Mouse (Mus musculus) liver, embryonic 16.5 days (tissue): ENCODE measurements around the gene Dnajb12. TPM values are rescaled to one million over a fixed set of nuclear protein-coding genes. Genes with fewer than 3 reads are reported as not detected.
A peak's percentile ranks its signal among the peaks of the same experiment; 100 is the strongest.
"Not testable (repeated sequence)": the region's sequence is repeated elsewhere in the genome, so short reads cannot be mapped to it uniquely, and the experiment has no call there.

ENCODE experiments used
- ATAC-seq: fragments of 200-750 bp; cut with Nextera tagmentation; 2 replicates; pipeline ENCODE4 v1.8.0; 2017; ENCODE audit warnings: low read depth, mild to moderate bottlenecking, moderate number of reproducible peaks, moderate library complexity
- H3K27ac ChIP-seq: fragments of 300-500 bp; sonication (generic); 2 replicates; pipeline ENCODE4 v1.5.1; 2014; ENCODE audit warnings: mild to moderate bottlenecking, low read length
- H3K27me3 ChIP-seq: fragments of 300-500 bp; sonication (generic); 2 replicates; pipeline ENCODE4 v1.6.1; 2014; ENCODE audit warnings: low read depth, low read length, mixed read lengths; ENCODE audit not compliant: control insufficient read depth, insufficient read depth
- H3K36me3 ChIP-seq: fragments of 300-500 bp; sonication (generic); 2 replicates; pipeline ENCODE4 v1.6.1; 2014; ENCODE audit warnings: mild to moderate bottlenecking; ENCODE audit not compliant: control insufficient read depth, insufficient read depth
- H3K4me1 ChIP-seq: fragments of 300-500 bp; sonication (generic); 2 replicates; pipeline ENCODE4 v1.6.1; 2014; ENCODE audit warnings: low read depth, low read length, mixed read lengths; ENCODE audit not compliant: control insufficient read depth
- H3K4me2 ChIP-seq: fragments of 300-500 bp; sonication (generic); 2 replicates; pipeline ENCODE4 v1.6.1; 2014; ENCODE audit warnings: low read depth, low read length, mixed read lengths
- H3K4me3 ChIP-seq: fragments of 300-500 bp; sonication (generic); 2 replicates; pipeline ENCODE4 v1.5.1; 2014; ENCODE audit warnings: low read depth, mild to moderate bottlenecking, low read length
- H3K9ac ChIP-seq: fragments of 300-500 bp; sonication (generic); 2 replicates; pipeline ENCODE4 v1.6.1; 2014; ENCODE audit warnings: low read depth, low read length
- H3K9me3 ChIP-seq: fragments of 300-500 bp; sonication (generic); replicated peaks from 2 replicates; pipeline ENCODE4 v1.6.1; 2016; ENCODE audit warnings: low read length; ENCODE audit not compliant: control insufficient read depth
- WGBS: fragments of 180-500 bp; shearing (Covaris S2); extraction: QIAGEN DNeasy Blood & Tissue Kit; methylation state at CpG from one replicate; pipeline ENCODE4 v1.1.7; 2014; ENCODE audit not compliant: insufficient replicate concordance; 5-methylcytosine and 5-hydroxymethylcytosine counted together
- polyA plus RNA-seq: library from polyadenylated mRNA; unstranded; fragments of >200 nt; fragmentation: Nextera tagmentation; extraction: Ambion mirVana; gene quantifications from 2 replicates; pipeline ENCODE4 v1.2.1, GENCODE M21; 2015

Dnajb12 gene
- polyA plus RNA-seq, 1 experiment from 2014 or later: 15.5 TPM

DNA sequence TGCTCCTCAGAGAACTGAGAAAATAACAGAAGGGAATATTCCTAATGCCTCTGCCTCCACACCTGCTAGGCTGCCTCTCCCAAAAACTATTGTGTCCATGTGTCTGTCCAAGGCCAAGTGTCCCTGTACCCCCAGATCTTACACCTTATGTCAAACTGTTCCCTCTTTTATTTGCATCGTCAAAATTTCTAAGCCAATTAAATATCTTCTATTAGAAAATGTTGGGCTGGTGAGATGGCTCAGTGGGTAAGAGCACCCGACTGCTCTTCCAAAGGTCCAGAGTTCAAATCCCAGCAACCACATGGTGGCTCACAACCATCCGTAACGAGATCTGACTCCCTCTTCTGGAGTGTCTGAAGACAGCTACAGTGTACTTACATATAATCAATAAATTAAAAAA, 2.7 kb upstream of the Dnajb12 start:
- not testable (repeated sequence) for ATAC-seq, H3K4me3 ChIP-seq, H3K36me3 ChIP-seq, H3K27me3 ChIP-seq, H3K9me3 ChIP-seq
- Histone ChIP-seq H3K9ac (peak overlapping the region; percentile 51), H3K27ac (peak overlapping the region; percentile 99), H3K4me2 (0 out of 2 replicates have a peak overlapping the region, but pooled peaks have one; percentile 76), H3K4me1 (peaks cover 69% of the 10 kb centered on the region)
- WGBS: 91% methylated on average over 3 of the region's 4 CpGs

DNA sequence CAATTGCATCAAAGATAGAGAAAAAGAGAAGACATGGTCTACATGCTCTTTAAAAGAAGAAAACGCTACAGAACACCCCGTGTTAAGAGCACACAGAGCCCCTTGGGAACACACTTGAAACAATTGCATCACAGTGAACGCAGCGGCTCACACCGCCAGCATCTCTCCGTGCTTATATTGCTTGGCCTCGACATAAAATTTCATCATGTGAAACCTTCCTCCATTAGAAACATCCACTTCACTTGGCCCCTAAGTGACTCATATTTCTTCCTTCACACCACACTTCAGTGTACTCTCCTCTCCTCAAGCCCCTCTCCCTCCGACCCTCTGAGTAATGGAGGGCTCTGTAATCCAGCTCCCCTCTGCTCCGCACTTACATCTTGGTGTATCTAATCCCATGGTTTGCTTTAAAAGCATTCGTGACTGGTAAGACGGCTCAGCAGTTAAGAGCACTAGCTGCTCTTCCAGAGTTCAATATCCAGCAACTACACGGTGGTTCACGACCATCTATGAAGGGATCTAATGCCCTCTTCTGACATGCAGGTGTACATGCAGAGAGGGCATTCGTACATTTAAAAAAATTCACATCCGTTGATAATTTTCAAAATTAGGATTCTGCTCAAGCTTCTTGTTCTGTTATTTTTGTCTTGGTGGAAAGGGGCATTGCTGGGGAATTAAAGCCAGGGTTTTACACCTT, 1.8 kb upstream of the Dnajb12 start:
- Histone ChIP-seq H3K27ac (peak overlapping the region; percentile 100), H3K9ac (peak overlapping the region; percentile 1; the same call in 1 of the 2 replicates), H3K4me2 (peak overlapping the region; percentile 58; the same call in 1 of the 2 replicates), H3K9me3 (no peaks in the 10 kb centered on the region), H3K4me1 (peaks cover 74% of the 10 kb centered on the region), H3K27me3 (no peaks in the 10 kb centered on the region), H3K4me3 (no peak overlapping the region), H3K36me3 (no peaks in the 10 kb centered on the region)
- 72% methylated on average over 15 of the region's 15 CpGs for WGBS
- ATAC-seq: no peak

DNA sequence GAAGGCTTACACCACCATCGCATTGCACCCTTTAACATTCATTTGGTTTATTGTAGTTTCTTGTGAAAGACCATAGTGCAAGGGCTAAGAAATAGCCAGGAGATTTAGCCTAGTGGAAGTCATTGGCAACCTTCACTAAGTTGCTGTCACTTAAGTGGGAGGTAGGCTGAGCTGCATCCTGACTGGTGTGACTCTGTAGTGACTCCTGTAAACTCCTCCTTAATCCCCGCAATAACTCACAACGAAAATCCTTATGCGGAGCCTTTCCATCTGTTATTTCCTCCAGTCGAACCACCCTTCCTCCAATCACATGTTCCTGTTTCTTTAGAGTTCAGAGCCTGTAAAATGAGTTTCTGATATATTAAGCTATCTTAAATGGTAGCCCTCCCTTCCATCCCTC, 533 bp upstream of the Dnajb12 start:
- Histone ChIP-seq H3K36me3 (no peaks in the 10 kb centered on the region), H3K4me2 (peak overlapping the region; percentile 58), H3K4me3 (peak overlapping the region; percentile 96), H3K9ac (peak overlapping the region; percentile 99), H3K4me1 (peaks cover 66% of the 10 kb centered on the region), H3K27ac (peak overlapping the region; percentile 100), H3K9me3 (no peaks in the 10 kb centered on the region), H3K27me3 (no peaks in the 10 kb centered on the region)
- ATAC-seq: no peak
- WGBS: 15% methylated on average over 5 of the region's 5 CpGs

DNA sequence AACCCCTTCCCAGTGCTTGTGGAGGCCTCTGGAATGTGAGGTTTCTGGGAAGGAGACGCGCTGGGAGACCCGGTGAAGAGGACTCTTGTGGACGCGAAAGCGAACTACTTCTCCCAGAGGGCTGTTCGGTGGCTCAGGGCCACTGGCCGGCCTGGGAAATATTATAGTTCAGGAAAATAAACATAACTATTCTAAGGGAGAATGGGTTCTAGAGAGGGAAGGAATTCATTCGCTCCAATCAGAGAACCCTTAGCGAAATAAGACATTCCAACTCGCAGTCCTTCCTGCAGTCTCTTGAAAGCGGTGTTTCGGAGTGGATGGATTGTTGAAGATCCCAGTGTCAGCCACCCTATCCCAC, 652 bp downstream of the Dnajb12 start:
- Histone ChIP-seq H3K36me3 (no peaks in the 10 kb centered on the region), H3K4me1 (peaks cover 63% of the 10 kb centered on the region), H3K27me3 (no peaks in the 10 kb centered on the region), H3K4me2 (peak overlapping the region; percentile 69), H3K9ac (peak overlapping the region; percentile 99), H3K4me3 (peak overlapping the region; percentile 96), H3K27ac (peak overlapping the region; percentile 100), H3K9me3 (no peaks in the 10 kb centered on the region)
- under 1% methylated on average over 13 of the region's 13 CpGs for WGBS
- ATAC-seq: peak; percentile 35

DNA sequence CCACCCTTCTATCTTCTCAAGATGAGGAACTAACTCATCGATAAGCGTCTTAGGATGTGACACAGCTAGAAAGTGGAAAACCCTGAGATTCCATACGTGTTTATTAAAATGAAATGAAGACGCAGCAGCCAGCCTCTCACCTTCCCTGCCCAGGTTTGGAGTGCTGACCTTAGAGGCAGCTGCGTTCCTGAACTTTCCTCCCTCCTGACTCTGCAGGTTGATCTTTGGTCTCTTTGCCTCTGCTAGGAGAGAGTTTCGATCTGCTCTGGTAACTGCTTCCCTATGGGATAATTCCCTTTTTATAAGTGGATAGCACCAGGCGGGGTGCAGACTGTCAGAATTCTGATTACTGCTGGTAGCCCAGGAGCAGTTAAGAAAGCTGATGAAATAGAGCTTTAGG, 1.5 kb downstream of the Dnajb12 start:
- Histone ChIP-seq H3K4me2 (peak overlapping the region; percentile 69), H3K36me3 (no peaks in the 10 kb centered on the region), H3K4me1 (peaks cover 65% of the 10 kb centered on the region), H3K27me3 (no peaks in the 10 kb centered on the region), H3K9ac (peak overlapping the region; percentile 99), H3K4me3 (peak overlapping the region; percentile 96), H3K27ac (peak overlapping the region; percentile 100), H3K9me3 (no peaks in the 10 kb centered on the region)
- ATAC-seq: no peak
- 42% methylated on average over 7 of the region's 7 CpGs for WGBS

DNA sequence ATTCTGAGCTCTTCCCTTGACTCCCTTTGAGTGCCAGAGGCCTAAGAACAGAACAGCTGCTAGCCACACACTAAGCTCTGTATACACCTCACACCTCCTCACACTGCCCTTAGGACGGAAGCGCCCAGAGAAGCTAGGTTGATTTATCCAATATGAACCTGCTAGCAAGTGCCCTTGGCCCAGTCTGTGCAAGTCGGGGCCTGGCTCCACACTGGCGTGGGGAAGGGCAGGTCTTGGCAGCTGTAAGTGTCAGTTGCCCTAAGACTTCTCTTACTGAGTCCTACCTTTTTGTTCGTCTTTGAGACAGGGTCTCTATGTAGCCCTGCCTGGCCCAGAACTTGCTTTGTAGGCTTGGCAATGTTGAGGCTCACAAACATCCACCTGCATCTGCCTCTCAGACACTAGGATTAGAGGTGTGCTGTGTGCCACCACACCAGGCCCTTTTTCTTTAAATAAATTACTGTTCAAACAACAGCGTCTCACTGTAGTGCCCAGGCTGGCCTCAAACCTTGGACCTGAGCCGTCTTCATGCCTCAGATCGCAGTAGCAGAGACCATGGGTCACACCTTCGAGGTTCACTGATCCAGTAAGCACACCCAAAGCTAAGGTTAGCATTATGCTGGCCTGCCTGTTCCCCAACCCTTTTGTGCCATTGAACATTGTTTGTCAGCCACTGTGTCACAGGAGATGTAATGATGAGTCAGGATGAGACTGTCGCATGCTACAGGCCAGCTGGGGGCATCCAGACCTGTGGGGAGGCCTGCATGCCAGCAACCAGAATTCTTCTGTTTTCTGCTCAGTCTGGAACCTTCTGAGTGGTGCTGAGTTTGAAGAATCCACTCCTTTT, 5.2 kb downstream of the Dnajb12 start:
- no peak overlapping the region for H3K4me3 ChIP-seq

DNA sequence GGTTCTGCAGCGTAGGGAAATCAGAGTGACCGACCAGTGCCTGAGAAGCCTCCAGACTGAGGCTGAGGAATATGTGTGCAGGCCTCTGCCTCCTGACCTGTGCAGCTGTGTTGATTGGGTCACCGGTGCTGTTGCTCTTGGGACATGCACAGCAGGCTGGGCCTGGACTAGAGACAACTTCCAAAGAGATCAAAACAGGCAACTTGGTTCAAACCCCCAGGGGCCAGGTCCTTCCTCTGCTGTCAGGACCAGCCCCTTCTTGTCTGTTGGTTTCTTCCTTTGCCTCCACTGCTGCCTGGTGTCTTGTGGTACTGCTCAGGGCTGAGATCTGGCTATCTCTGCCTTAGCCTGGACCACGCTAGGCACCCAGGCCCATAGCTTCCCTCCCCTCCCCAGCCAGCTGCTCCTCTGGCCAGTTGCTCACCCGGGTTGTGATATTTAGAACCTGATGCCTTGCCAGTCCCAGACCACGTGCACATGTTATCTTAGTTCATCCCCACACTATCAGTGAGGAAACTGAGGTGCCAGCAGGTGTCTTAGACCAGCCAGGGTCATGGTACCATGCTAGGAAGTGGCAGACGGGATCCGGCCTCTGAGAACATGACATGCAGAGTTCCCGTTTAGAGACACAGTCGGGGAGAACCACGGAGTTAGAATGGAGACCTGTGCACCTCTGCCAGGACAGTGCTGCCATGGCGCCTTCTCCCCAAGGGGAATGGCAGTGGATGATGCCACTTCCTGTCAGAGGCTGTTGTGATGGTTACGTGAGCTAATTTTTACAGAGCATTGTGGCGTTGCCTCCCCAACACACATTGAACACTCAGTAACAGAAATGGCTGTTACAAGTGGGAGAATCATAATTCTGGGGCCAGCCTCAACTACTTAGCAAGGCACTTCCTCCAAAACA, 6.1 kb downstream of the Dnajb12 start:
- Histone ChIP-seq H3K36me3 (peaks cover 5% of the 10 kb centered on the region), H3K4me3 (no peak overlapping the region), H3K27ac (peak overlapping the region; percentile 59), H3K9me3 (no peaks in the 10 kb centered on the region), H3K9ac (peak overlapping the region; percentile 13; the same call in 1 of the 2 replicates), H3K4me1 (peaks cover 53% of the 10 kb centered on the region), H3K4me2 (no peak overlapping the region), H3K27me3 (no peaks in the 10 kb centered on the region)
- 0 out of 2 replicates have a peak, but pooled peaks have one; percentile 5 for ATAC-seq
- WGBS: 66% methylated on average over 14 of the region's 14 CpGs

More for the DNA sequence above, 5.2 kb downstream of the Dnajb12 start:
- Histone ChIP-seq H3K4me2 (no peak overlapping the region), H3K9ac (peak overlapping the region; percentile 13; the same call in 1 of the 2 replicates), H3K27ac (peak overlapping the region; percentile 45), H3K9me3 (no peaks in the 10 kb centered on the region), H3K27me3 (no peaks in the 10 kb centered on the region), H3K4me1 (peaks cover 53% of the 10 kb centered on the region), H3K36me3 (no peaks in the 10 kb centered on the region)
- WGBS: 81% methylated on average over 10 of the region's 10 CpGs
- ATAC-seq: no peak

DNA sequence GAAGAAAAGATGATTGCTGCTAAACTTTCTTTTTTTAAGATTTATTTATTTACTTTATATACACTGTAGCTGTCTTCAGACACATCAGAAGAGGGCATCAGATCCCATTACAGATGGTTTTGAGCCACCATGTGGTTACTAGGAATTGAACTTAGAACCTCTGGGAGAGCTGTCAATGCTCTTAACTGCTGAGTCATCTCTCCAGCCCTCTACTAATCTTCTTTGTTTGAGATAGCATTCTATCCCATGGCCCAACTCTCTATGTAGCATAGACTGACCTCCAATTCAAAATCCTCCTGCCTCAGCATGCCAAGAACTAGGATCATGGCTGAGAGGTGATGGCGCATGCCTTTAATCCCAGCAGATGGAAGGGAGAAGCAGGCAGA, 6.7 kb downstream of the Dnajb12 start:
- no peak for ATAC-seq
- H3K36me3 ChIP-seq: peaks cover 10% of the 10 kb centered on the region
- H3K4me2 ChIP-seq: no peak overlapping the region
- peaks cover 48% of the 10 kb centered on the region for H3K4me1 ChIP-seq
- H3K9me3 ChIP-seq: no peaks in the 10 kb centered on the region
- no peak overlapping the region for H3K4me3 ChIP-seq
- H3K9ac ChIP-seq: no peak overlapping the region
- 0 out of 2 replicates have a peak overlapping the region, but pooled peaks have one; percentile 59 for H3K27ac ChIP-seq
- H3K27me3 ChIP-seq: no peaks in the 10 kb centered on the region
- 88% methylated on average over 1 of the region's 1 CpGs for WGBS
